Mouse (Mus musculus) retina, embryonic 14.5 days (tissue): ENCODE measurements around the gene Cald1.

Experiments
- DNase-seq: peaks from one replicate; pipeline ENCODE4 v3.0.0-alpha.2; 2015; ENCODE audit warnings: low spot score

Gene Cald1

DNA sequence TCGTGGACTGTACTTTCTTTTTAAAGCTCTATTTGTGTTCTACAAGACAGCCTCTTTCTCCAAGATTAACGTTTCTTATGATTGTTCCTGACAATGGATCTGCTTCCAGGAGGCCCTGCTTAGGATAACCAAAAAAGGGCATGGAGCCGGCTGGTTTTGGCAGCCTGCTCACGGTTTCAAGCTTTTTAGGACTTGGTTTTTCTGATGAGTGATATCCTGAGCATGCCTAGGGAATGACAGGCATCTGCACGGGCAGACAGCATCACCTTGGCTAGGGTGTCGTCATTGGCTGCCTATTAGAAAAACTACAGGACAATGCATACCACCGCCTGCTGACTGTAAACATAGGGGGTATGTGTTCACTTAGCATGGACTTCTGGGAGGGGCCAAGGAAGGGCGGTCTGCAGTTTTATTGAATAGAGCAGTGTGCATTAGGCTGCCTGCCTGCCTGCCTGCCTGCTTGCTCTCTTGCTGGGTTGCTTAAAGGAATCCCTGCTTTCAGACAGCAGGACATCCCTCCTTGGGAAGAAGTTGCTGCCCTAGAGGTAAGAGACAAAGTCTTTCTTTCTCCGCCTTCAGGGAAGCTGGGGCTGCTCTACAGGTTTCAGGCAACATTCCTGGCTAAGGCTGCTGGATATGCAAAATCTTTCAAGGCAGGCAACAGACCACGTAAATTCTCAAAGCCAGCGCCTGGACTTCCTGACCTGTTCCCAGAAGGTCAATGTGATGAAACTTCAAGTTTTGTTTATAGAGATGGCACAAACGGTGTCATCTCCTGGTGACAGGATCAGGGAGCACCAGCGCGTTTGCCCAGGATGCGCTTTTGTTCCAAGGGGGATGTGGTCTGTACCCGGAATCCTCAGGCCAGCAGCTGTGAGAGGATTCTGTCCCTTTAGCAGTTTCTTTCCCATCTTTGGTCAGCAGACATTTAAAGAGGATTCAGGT is at the start of gene Cald1:
TSS of gene Cald1 (plus strand) at position 380 of the 945 bp plus-strand sequence.
- DNase-seq, result peak; percentile 63

DNA sequence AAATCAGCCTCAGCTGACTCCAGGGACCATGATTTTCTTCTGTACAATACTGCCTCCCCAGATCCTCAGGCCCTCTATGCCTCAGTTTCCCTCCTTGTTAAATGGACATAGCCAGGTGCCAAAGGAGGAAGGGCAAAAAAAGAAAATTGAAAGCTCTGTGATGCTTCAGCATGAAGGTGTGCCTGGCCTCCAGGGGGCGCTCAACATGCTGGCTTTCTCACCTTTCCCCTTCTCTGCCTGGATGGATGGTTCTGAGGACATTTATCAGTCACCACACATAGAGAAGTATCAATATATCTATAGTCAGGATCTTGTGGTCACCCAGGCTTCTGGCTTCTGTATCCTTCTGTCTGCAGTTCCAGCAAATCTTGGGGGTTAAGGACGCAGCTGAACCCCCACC is 49.3 kb upstream of the Cald1 start:
- peak; percentile 70 for DNase-seq

DNA sequence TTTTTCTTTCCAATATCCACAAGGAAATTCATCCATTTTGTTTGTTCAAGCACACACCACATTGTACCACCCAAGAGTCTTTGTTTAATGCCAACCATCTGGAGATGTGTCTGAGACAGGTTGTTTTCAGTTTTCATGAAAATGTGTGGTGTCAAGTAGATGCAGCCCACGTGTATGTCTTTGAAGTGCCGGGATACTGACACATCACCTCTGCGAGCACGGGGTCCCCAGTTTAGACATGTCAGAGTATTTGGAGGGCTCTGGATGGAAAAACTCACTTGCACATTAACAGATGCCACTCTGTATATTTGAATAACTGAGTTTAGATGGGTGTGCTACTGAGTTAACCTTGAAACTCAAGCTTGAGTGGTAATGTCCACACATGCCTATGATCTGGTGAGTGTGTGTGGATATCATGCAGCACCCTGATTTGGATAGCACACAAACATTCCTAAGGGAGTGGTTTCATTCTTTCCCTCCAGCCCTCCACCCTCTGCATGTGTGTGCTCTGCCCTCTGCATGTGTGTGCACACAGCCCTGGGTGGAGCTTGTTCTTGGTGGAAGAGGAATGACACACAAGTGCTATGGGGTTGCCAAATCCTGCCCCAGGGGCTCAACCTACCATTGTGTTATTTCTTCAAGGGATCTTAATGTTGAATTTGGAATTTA is 45.7 kb upstream of the Cald1 start:
- DNase-seq, result no peak

DNA sequence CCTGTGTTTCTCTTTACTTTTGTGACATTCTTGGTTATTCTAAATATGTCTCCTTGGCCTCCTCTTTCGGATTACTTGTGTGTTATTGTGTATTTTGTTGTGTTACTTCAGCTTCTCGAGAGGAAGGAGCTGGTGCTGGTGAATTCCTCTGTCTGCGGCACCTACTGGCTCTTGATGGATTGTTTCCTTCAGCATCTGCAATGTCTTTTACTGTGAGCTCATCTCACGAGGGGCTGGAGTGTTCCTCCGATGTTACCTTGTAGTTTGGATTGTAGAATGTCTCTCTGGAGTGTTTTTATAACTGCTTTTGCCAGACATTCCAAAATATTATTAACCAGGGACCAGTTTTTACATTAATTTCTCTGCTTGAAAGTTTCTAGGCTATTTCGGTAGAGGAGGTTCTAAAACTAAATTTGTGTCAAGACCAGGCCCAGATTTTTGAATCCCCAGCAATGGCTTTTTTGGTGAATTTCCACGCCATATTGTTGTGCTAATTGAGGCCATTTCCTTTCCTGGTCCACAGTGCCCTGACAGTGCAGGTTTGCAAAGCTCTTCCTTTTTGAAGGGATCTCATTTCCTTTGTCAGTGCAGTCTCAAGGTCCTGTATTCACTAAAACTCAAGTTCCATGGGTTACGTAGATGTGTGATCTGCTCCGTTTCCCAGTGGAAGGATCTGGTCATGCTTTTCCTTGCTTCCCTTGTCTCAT is 43.9 kb upstream of the Cald1 start:
- no peak for DNase-seq

DNA sequence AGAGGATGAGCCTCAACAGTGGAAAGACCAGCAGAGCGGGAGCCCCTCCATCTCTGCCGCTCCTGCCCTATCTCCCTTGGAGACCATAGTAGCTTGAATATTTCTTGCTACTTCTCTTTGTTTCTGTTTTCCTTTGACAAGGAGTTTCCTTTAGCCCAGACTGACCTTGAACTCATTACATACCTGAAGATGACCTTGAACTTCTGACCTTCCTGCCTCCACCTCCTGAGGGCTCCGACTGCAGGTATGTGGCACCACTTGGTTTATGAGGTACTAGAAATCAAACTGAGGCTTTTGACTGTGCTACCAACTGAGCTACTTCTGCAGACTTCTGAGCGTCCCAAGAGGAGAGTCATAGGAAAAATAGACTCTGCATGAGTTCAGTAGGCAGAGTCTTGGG is 38.8 kb upstream of the Cald1 start:
- no peak for DNase-seq

DNA sequence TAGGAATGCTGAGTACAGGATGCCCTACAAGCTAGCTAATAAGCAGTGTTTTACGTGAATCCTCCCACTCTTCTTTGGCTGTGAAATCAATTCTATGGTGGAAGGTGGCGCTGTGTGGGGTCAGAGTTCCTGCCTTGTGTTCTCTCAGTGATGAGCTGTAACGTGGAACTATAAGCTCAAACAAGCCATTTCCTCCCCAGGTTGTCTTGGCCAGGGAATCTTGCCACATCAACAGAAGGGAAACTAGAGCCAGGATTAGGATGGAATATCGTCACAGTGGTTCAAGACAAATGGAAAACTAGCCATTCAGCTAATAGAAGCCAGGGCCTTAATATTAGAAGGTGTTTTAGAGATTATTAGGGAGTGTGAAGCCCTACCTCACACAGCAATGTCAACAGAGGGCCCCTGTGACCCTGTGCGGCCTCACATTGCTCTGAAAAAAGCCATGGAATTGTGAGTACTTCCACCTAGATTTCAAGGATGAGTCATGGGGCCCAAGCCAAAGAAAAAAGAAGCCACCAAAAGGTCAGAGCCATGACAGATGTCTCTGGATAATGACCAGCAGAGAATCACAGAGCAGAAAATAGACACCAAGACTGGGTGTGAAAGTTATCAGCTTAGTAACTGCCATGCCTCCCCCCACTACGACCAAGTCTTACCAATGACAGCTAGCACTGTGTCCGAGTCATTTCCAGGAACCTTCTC is 33.0 kb upstream of the Cald1 start:
- DNase-seq, result no peak

DNA sequence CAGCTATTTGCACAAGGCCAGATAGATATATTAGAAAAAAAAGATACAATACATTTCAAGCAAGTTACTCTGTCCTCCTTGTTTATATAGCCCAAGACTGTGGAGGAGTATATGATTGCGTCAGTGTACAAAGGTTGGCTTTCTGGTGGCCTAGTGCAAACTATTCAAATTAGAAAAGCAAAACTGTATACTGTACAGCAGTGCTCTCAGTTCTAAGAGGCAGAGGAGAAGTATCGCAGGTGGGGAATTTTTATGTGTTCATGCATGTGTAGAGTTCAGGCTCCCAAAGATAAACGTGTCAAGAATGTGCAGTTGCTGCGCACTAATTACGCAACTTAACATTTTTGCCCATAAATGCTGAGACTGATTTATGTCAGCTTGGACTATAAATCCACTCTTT is 31.0 kb upstream of the Cald1 start:
- DNase-seq, result no peak

DNA sequence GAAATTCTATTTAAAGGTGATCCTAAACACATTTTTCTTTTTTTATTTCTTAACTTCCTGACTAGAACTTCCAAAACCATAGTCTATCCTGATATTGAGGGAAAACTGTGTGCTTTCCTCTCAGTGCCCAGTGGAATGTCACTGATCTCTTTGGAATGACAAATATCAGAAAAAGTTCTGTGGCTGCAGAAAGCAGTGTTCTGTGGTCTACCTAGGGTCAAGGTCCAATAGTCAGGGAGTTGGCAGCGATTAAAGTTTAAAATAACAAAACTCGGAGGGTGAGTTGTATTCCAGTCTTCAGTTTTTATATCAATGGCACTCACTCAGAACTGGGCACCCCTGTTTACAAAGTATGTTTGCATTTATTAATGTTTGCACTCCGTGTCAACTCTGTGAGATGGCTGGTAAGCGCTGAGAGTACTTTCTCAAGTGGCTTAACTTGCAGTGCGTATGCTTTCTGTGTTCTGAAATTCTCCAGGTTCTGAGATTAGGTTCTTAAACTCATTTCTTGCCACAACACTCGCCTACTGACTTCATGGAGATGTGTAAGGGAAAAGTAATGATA is 18.7 kb upstream of the Cald1 start:
- DNase-seq, result no peak

DNA sequence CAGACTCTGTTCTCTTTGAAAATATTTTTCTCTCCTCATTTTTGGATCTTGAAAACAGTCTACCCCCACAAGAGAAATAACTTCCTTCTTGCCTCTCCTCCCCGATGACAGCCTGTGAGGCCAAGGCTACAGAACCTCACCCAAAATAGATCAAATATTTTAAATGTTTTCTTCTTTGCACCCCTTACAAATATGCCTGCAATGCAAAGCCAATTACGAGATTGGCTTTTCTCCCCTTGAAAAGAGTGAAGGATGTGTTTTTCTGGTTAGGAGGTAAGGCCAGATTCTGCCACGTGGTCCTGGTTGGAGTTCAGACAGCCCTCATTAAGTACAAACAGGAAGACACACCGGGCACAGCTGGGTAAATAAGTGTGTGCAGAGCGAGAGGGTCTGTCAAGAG is 14.9 kb upstream of the Cald1 start:
- no peak for DNase-seq

DNA sequence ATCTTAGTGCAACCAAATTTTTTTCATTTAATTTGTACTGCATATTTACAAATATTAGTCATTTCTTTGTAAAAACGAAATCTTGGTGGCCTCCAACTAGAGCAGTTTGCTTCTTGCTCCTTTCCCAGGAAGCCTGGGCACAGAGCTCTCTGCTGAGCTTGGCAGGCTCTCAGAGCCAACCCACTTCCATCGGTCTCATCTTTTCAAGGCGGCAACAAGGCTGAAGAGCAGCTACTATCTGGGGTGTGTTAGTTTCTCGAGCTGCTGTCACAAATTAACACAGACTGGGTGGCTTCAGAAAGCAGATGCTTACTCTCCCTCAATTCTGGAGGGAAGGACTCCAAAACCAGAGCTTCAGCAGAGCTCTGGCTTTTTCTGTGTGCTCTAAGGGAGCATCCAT is 10.2 kb upstream of the Cald1 start:
- DNase-seq, result no peak

DNA sequence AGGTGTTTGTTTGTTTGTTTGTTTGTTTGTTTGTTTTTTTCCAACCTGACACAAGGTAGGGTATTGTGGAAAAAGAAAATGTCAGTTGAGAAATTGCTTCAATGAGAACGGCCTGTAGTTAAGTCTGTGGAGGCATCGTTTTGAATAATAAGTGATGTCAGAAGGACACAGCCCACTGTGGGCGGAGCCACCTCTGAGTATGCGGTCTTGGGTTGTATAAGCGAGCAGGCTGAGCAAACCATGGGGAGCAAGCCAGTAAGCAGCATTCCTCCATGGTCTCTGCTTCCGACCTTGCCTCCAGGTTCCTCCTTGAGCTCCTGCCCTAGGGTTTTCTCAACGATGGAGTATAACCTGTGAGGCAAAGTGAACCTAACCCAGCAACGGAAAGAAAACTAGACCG is 7.6 kb upstream of the Cald1 start:
- DNase-seq, result no peak

DNA sequence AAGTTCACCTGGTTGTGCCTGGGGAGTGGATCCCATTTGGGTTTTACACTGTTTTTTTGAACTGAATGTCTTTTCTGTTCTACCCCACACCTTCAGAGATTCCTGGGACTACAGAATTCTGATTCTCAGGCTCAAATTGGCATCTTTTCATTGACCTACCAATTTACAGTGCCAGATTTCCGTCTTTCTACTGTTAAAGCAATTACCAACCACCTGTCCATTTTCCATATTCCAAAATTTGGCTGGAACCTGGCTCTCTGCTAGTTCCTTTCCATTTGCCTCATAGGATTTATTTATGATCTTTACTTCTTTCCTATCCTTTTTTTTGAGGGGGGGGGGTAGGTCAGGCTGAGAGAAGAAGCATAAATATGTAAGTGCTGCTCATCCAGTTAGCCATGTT is 4.9 kb upstream of the Cald1 start:
- DNase-seq, result no peak

DNA sequence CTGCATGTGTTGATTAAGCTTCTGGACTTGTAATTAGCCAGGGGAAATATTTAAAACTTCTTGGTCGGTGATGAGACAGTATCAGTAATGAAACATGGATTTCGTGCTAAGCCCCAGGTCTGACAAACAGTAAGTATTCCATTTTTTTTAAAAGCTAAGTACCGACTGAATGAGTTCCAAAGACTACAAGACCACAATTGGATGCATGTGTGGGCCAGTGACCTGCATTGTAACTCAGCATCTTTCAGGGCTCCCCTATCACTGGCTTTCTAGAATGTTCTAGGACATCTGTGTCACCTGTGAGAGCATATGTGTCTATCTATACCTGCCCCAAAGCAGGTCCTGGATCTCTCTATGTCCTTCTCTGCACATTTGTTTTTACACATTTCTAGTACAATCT is 984 bp upstream of the Cald1 start:
- DNase-seq, result no peak

DNA sequence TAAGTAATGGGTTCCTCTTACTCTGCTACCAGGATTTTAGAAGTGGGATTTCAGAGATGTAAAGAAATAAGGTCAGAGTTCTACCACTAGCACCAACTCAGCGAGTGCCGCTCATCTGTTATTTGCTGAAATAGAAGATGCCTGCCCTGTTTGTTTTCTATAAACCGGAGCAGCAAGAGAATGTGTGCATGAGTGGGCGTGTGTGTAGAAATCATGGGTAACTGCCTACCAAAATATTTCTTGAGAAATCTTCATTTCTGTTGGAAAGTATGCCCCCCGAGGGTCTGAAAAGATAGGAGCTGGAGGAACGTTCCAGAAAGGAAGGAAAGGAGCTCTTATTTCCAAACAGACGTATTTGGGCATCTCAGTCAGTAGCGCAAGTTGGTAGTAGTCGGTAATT is 871 bp downstream of the Cald1 start:
- DNase-seq, result no peak

DNA sequence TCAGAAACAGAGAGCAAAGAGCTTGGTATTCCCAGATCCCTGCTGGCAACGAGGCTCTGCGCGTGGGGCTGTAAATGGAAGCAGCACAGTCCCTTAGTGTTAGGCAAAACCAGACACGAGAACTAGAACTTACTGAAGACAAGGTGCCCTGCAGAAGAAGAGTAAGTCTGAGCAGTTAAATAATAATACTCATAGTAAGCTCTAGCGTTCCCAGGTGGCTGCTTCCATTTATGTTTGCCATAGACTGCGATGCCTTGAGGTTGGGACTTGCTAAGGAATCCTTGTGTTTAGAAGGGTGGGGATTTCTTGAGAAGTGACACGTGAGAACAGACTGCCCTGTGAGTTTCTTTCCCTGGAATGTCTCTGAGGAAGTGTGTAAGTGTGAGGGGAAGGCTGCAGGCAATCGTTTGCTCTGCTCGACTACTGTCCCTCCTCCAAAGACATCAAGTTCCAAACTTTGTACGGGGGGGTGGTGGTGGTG is 1.4 kb downstream of the Cald1 start:
- no peak for DNase-seq

DNA sequence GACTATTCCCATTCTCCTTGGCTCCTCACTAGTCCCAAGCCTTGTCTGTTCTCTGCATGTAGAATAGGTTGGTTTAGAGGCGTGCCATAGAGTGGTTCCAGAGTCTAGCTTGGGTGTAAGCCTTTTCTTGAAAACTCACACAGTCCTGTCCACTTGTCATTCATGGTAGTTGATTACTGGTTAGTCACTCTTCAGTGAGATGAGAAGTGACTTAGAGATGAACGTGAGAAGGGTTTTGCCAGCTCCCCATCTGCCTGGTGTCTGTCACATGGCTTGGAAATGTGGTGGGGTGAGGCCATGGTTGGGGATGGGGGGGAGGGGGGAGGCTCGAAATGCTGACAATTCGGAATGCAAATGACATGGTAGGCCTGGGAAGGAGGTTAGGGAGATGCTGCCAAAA is 2.5 kb downstream of the Cald1 start:
- DNase-seq, result no peak

DNA sequence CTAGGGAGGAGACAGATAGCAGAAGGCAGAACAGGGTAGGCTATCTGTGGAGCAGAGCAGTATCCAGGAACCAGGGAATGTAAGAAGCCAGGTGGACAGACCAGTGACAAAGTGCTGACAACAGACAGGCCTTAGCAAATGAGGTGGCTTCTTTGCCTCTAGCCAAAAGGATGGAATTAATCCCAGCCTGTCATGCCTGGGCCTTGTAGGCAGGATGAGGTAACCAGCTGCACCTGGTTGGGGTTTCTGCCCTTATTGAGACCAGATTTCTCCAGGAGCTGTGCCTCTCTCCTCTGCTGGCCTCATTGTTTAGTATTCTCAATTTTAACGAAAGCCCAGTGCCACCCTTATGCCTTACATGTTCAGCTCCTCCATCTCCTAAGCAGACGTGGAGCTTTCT is 3.8 kb downstream of the Cald1 start:
- no peak for DNase-seq

DNA sequence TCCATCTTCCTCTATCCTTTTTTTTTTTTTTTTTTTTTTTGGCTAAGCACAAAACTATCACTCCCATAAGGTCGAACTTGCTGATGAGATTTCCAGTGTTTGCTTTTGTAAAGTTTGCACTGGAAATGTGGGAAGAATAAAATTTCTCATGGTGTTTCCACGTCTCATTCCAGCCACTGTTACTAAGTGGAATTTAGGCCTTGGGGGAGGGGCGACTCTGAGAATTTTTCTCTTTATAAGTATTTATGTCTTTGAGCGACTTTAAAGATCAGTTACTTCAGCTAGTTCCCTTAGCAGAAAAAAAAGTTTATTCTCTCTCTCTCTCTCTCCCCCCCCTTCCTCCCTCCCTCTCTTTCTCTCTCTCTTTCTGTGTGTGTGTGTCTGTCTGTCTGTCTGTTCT is 8.1 kb downstream of the Cald1 start:
- DNase-seq, result no peak

DNA sequence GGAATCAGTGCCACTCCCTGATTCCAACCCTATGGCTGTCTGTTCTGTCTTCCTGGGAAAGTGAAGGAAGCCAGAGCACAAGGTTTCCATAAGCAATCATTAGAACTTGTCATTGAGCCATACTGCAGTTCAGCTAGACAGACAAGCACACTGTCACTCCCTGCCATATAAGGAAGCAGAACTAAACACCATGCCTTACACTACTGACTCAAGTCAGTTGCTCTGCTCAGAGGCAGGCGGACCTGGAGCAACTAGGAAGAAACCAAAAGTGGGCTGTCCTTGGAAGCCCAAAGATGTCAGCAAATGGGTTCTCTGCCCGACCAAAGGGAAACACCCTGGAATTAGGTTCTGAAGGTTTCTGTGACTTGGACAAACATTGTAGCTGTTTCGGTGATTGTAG is 10.3 kb downstream of the Cald1 start:
- no peak for DNase-seq

DNA sequence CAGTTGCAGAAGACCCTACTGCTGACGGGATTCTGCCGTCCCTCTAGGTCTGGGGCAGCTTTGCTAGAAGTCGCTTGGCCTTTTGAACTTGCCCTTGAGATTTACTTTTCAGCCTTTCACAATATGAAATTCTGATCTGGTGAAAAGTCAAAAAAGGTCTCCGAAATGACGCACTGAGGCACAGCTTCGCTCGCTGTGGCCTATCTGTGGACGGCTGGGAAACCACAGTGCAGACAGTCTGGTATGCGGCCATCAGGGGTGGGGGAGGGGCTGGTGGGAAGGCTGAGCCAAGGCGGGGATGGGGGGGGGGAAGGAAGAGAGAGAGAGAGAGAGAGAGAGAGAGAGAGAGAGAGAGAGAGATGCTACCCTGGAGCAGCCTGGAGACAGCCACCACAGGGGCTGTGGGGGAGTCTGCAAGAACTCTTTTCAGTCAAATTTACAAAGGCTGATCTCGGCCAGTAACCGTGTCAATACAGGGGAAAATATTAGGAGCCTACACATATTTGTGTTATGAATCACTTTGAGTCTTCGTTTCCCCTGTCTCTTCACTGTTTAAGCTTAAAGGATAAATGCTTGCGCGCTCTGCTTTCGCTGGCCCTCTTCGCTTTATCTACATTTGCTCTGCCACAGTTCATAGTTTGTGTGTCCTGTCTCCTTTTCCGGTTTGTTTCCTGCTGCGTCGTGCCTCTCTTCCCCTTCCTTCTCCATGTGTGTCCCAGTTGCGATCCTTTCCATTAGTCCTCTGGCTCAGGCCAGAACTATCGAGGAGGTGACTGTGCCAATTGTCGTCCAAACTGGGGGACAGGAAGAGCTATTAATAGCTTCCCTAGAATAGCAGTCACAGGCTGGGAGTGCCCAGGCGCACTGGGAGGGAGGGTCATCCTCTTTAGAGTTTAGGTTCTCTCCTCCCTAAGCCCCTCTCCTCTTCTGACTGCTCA is 11.9 kb downstream of the Cald1 start:
- no peak for DNase-seq

DNA sequence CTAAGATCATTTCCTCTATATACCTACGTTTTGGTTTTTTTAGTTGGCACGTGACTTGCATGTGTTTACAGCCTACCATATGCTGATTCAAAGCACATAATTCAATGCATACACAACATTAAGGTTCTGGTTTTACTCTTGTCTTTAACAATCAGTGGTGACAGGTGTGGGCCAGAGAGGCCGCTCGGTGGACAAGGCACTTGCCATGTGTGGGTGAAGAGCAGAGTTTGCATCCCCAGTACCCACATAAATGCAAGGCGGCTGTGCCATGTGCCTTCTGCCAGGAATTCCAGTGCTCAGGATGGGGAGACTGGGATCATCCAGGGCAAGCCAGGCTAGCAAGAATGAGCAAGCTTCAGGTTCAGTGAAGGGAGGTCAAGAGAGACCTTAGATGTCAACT is 14.8 kb downstream of the Cald1 start:
- no peak for DNase-seq
